Mouse (Mus musculus) colon, adult 2 months (tissue): ENCODE results near the gene Sf3b5. TPM values are rescaled to one million over a fixed set of nuclear protein-coding genes. Genes with fewer than 3 reads are reported as not detected.

Source experiments
- polyA plus RNA-seq: library from polyadenylated mRNA; depleted of rRNA; stranded (reverse); fragments of >200 nt; gene quantifications from 2 replicates; pipeline ENCODE4 v1.2.3, GENCODE M21; 2012; rRNA removed

Sf3b5 gene
- 44.7 and 52.4 TPM in 2 replicates for polyA plus RNA-seq

DNA sequence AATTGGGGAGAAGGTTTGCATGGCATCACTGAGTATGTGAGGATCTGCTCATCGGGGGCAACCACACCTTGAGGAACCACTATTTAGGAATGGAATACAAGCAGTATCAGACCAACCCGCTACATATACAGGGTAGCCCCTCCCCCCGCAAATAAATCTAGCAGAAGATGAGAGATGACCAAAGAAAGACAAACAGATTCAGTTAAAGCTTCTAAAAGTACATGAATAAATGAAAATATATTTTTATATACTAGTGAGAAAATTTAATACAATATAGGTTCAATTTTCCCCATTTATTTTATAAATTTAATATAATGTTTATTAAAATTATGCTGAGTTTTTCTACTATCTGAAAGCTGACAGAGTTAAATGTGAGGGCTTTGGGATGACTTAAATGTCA, at the start of gene Sf3b5:
Sf3b5 (plus strand) TSS at position 301 of the 400 bp plus-strand sequence.

DNA sequence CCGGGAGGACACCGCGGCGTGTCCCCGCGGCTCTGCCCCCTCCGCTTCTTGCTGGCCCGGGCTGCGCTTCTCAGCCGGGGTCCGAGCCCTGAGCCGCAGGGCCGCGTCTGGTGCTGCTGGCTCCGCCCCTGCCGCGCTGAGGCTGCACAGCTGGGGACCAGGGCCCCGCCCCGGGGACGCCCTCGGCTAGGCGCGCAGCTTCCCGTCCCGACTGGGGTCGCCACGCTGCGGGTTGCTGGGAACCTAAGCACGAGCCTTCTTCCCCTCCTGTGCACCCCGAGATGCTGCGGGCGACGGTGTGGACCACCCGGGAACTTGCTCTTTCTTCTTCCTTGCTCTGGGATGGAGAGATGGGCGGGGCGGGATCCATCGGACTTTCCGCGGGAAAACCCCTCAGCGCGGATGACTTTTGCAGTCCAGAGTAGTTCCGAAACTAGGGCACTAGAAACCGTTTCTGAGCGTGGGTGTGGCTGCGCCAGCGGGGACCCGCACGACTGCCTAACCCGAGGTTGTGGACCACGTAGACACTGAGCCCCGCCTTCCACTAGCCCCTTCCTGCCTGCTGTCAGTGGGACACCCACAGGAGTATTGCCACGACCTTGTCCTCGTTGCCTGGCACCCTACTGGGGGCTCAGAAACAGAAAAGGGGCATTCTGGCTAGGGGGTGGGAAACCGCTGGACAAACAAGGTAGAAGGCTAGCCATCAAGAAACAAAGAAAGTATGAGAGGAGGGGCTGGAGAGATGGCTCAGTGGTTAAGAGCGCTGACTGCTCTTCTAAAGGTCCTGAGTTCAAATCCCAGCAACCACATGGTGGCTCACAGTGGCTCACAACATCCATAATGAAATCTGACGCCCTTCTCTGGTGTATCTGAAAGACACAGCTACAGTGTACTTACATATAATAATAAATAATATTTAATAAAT, 40.7 kb upstream of the Sf3b5 start, which contains the start of gene Stx11:
Stx11 (minus strand) TSS at position 148 of the 925 bp plus-strand sequence.

Other genes with a start within 250 kb of the Sf3b5 start
- gene Utrn, start 136.0 kb upstream of the Sf3b5 start, polyA plus RNA-seq = 16.5 and 18.8 TPM in 2 replicates
- gene Stx11, start 41.0 kb upstream of the Sf3b5 start, polyA plus RNA-seq = 1.5 and 1.7 TPM in 2 replicates
- gene Plagl1, start 55.2 kb downstream of the Sf3b5 start, polyA plus RNA-seq = 4.3 and 4.7 TPM in 2 replicates
- gene Zc2hc1b, start 172.7 kb downstream of the Sf3b5 start, polyA plus RNA-seq = not detected in 2 replicates
- gene Ltv1, start 187.8 kb downstream of the Sf3b5 start, polyA plus RNA-seq = 5.5 and 7.6 TPM in 2 replicates